Mouse (Mus musculus): ENCODE measurements around the gene D10Wsu102e. TPM values are rescaled to one million over a fixed set of nuclear protein-coding genes. Genes with fewer than 3 reads are reported as not detected.
"Not testable (repeated sequence)": the region's sequence is repeated elsewhere in the genome, so short reads cannot be mapped to it uniquely, and the experiment has no call there.

D10Wsu102e gene
- polyA plus RNA-seq, 1 experiment, result 0.33 TPM

DNA sequence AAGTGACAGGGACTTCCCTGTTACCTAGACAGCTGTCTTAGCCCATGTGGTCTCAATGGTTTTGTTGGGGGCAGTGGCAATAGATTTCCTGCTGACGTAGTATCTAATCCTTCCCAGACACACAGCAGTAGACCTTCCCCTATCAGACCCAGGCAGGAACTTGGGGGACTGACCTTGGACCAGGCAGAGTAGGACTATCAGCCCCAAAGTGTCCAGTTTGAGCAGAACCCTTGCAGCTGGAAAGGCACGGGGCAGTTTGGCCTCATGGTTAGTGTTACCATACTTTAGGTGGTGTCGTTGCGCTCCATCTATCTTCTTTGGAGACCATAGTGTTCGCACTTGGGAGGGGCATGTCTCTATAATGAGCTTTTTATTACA lies 13.7 kb upstream of the D10Wsu102e start:
- no peak for DNase-seq (ENCODE audit: low spot score)

DNA sequence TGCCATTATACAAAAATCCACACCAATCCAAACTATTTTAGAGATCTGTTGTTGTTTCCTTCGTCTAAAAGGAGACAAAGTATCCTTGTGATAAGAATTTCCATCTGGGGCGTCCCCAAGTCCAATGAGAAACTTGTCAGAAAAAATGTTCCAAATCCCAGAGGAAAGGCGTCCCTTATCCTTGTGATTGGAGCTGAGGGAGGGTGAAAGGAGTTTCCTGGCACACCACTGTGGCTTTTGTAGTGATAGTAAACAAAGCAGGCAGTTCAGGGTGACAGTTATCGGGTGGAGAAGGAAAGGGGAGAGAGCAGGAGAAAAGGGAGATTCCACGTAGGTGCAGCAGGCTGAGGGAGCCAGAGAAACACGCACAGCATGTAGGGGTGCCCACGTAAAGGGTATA lies 12.5 kb upstream of the D10Wsu102e start:
- no peak for DNase-seq (ENCODE audit: low spot score)

DNA sequence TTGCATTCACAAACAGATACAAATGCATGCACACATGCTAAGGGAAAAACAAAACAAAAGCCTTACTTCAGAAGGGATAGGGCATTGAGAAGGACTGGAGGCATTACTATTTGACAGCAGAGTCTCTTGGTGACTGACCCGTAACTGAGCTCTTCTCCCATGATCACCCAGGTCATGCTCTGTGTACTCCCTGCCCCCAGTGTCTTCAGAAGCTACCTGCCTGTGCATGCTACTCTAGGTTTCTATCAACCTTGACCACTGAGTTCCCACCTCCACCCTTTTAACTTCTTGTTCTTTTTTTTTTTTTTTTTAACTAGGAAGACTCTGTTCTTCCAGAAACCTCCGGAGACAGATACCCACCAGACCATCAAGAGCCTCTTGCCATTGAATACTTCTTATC lies 9.3 kb upstream of the D10Wsu102e start:
- no peak for DNase-seq (ENCODE audit: low spot score)

DNA sequence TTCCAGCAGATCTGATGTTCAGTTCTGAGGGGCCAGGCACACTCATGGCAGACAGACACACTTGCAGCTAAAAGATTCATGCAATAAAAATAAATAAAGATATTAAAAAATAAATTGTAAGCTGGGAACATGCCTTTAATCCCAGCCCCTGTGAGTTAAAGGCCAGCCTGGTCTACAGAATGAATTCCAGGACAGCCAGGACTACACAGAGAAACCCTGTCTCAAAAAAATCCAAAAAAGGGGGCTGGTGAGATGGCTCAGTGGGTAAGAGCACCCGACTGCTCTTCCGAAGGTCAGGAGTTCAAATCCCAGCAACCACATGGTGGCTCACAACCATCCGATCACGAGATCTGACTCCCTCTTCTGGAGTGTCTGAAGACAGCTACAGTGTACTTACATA lies 8.2 kb upstream of the D10Wsu102e start:
- DNase-seq (ENCODE audit: low spot score), result not testable (repeated sequence)

DNA sequence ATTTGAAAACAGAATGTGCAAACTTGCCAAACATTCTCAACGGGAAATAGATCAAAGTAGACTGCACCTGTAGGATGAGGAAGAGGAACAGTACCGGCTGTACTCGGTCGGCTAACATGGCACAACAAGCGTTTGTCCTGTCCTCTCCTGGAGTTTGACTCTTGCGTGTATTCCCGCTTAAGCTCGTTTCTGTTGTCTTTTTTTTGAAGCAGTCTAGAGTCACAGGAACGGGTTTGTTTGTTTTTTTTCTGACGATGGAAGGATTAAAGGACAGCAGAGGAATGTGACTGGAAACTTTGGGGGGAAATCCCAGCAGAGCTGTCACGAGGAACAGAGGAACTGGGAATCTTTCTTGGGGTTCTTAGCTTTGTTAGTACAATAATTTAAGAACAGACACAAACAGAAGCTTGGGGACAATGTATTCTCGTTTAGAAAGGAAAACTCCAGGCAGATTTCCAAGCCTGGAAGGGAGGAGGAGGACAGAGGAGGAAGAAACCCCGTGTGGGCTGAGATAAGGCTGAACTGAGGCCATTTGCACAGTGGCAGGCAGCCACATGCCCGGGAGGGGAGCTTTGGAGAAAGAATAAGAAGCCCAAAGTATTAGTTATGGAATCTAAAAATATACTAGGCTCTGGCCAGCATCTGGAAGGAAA lies 6.2 kb upstream of the D10Wsu102e start:
- DNase-seq (ENCODE audit: low spot score), result no peak

DNA sequence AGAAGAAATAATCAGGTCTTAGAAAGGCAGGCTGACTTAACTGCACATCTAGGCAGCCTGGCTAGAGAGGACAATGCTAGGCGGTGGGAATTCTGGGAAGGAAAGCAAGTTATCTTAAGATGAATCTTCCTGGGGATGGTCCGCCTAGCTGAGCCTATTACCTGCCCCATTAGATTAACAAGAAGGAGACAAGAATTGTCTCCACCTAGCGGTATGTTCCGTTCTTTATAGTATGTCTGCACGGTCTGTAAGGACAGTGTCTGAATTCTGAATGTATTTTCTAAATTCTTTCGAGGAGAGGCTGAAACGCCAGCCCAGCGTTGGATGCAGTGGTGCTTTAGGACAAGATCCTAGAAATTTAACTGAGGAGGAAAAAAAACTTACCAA lies 5.7 kb upstream of the D10Wsu102e start:
- DNase-seq (ENCODE audit: low spot score), result no peak

DNA sequence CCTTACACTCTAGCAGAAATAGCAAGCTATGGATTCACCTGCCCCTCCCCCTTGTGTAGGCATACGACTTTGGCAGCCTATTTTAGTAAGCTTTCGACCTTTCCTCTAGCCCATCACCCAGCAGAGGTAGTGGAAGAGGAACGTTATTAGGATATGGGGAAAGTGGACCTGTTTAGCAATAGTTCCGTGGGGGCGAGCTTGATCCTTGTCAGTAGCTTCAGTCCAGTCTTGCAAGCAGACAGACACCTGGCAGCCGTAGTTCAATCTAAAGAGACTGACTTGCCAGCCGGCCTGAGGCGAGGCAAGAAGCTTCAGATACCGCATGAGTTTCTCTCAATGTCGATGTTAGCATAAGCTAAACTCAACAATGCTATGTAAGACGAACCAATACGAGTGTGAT lies 3.6 kb upstream of the D10Wsu102e start:
- DNase-seq (ENCODE audit: low spot score), result no peak

DNA sequence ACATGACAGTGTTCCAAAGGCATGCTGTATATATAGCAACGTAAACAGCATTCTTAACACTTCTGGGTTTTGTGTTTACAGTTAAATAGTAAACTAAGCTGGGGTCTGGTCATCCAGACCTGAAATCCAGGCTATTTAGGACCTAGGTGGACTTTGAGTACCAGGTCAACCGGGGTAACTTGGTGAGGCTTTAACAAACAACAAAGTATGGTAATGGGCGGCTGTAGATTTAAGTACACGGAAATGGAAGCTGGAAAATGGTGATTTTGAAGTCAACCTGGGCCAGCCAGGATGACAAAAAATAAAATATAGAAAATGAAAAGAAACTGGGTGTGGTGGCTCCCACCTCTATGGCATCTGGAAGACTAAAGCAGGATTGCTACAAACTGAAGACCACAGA lies 570 bp upstream of the D10Wsu102e start:
- DNase-seq (ENCODE audit: low spot score), result no peak

DNA sequence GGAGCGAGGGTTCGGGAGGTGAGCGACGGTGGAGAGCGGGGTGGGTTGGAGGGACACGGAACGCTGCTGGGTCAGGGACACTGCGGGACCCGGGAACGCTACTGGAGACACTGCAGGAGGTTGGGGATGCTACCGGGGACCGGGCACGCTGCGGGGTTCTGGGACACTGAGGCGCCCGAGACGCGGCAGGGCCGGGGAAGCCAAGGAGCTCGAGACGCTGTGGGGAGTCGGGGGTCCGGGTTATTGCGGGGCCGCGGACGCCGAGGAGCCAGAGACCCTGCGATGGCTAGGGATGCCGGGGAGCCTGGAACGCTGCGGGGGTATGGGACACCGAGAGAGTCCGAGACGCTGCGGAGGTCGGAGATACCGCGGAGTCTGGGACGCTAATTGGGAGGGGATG lies 335 bp downstream of the D10Wsu102e start:
- DNase-seq (ENCODE audit: low spot score), result no peak

DNA sequence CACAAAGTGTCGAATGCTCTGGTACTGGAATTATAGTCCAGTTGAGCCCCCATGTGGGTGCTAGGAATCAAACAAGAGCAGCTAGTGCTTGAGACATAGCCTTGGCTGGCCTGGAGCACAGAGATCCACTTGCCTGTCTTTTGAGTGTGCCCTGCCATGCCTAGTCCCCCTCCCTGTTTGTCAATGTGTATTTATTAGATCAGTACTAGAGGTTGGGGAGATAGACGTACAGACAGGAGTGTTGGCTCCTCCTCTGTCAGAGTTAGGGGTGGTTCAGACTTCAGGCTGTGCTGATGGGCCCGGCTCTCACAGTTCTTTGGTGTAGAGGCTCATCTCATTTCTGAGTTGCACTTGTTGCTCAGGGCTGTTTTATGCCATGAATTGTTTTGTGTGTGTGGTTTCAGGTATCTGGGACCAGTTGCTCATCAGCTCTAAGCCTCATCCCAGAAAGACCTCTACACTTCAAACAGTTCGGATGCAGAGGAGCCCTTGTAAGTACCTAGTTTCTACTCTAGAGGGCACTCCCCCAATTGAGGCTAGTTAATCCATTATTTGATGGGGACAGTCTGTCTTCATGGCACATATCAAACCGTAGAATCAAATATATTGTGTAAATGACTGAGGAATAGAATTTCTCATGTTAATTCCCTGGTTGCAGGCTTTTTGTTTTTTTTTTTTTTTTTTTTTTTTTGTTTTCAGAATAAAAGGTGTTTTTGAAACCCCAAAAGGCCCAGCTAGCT lies 1.8 kb downstream of the D10Wsu102e start:
- DNase-seq (ENCODE audit: low spot score), result no peak

DNA sequence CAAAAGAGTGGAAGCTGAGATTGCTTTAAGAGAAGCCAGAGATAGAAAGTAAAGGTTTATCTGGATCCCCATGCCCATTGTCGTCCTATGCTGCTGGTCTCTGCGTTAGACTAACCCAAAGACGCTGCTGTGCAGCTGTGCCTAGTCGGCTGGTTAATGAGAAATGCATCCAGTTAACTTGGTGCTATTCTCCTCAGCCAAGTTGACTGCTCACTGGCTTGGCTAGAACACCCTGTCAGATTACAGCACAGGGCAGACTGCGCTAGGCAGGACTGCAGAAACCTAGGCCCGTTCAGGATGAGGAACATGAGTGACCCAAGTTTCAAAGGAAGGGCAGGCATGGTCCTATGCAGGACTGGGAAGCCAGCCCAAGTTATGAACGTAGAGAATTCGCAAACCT lies 3.4 kb downstream of the D10Wsu102e start:
- DNase-seq (ENCODE audit: low spot score), result no peak

DNA sequence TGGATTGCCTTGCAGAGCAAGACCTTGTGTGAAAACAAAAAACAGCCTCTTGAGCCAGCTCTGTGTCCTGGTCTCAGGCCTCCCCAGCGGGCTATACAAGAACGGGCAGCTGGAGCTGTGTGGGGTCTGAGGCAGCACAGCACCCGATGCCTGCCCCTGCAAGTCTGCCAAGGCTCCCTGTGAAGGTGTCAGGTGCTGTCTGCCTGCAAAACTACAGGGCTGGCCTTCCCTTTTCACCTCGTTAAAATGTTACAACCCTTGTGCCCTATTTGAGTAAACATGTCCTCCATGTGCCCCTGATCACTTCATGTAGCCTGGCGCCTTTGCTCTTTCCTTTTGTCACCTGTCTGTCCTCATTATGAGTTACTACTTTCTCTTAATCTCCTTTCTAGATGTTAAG lies 8.9 kb downstream of the D10Wsu102e start:
- DNase-seq (ENCODE audit: low spot score), result no peak

DNA sequence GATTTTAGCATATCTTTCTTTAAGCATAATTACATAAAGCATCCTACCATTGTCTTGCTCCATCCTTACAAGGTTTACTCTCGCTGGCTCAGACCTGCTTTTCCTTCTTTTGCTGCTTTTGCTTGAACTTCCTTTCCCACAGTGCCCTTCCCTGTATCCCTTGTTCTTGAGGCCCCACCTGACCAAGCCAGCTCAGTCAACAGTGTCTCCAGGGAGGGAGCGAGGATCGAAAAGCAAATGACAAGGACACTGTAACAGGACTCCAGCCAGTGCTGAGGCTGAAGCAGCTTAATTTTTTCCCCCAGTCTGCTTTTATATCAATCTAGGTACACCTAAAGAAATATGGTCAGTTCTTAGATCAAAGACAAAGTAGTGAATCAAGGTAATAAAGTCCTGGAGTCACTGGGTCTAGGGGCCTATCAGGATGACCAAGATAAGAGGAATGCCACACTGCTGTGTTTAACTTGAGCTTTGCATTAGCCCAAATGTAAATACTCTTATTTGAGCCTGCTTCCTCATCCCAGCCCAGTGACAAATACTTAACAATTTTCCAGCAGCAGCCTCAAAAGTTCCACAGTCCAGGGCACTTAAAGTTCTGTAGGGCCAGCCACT lies 14.1 kb downstream of the D10Wsu102e start:
- no peak for DNase-seq (ENCODE audit: low spot score)

DNA sequence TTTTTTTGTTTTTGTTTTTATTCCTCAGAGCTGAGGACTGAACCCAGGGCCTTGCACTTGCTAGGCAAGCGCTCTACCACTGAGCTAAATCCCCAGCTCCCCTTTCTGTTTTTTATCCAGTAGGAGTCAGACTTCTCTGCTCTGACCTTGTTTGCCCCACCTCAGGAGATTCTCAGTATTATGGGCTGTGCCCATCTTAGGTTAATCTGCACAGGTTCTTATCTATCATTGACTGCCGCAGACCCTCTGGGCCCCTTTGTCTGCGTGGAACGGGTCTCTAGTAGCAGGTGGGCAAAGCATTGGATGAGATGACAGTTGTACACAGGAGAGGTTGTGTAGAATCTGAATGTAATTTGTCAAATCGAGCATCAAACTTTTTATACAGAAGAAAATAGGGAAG lies 15.4 kb downstream of the D10Wsu102e start:
- DNase-seq (ENCODE audit: low spot score), result not testable (repeated sequence)

DNA sequence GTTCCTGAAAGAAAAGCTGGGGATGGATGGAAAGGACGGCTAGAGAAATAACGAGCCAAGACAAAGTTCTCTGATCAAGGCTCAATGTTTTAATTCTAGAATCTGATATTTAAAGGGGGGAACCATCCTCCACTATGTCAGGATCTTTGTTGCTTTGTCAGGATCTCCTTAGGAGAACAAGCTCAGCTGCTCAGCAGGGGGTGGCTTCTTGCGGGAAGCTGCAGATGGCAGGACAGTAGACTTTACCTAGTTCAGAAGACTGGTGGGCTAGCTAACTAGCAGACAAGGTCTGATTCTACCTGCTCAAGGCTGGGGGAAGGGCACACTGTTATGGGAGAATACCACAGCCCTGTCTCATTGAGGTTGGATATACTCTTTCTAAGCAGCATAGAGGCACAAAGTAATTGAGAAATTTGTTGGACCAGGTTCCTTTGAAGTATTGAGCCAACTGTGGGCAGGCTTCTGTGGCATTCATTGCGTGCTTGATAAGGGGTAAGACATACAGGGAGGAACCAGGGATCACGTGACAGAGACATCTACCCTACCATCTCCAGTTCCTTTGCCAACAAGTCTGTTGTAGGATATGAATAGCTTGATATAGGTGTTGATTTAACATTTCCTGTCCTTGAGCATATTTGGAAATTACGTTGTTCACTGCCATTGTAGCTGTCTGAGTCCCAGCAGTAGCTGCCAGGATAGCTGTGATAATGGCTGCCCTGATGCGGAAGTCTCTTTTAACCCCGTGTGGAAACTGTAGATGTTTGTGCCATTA lies 17.1 kb downstream of the D10Wsu102e start:
- DNase-seq (ENCODE audit: low spot score), result no peak

DNA sequence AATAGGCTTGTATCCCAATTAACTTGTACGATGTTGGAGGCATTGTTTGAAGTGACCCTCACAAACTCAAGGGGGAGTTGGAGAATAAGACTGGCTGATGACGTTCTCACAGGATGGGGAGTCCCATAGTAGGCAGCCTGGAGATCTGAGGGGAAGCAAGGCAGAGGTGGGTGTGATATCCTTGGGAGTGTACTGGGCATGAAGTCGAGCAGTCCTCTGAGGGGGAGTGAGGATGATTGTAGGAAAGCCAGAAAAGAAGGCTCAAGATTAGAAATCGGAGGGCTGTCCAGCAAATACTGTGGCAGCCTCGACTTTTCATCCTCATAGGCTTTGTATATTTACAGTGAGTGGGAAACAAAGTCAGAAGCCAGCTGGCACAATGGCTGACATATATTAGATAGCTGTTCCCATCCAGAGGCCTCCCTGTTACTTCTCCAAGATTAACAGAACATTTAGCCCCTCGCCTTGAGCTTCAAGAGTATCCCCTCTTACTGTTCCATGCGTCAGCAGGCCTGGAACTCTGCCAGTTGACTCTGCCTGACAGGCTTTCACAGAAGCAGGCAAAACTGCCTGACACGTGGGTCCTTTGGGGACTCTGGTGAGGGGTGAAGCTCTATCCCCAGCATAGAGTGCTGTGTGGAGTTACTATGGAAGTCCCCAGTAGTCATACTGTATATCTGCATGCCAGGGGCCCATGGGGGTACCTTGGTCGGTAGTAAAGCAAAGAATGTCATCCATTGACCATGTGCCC lies 18.2 kb downstream of the D10Wsu102e start:
- DNase-seq (ENCODE audit: low spot score), result no peak

DNA sequence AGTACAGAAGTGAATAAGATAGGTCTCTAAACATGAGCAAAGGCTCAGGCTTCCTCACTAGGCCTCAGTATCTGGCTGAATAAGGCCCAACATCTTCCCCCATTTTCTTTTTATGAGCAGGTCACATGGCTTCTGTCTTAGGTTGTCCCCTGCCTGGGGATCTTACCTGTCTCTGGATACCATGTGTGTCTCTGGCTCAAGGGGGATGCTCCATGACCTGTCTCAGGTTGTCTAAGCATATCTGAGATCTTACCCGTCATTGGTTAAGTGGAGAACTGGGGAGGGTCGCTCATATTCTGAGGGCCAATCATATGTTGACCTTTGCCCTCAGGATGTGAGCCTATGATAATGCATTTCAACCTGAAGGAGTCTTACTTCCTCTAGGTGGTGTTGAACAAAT lies 20.5 kb downstream of the D10Wsu102e start:
- DNase-seq (ENCODE audit: low spot score), result no peak

DNA sequence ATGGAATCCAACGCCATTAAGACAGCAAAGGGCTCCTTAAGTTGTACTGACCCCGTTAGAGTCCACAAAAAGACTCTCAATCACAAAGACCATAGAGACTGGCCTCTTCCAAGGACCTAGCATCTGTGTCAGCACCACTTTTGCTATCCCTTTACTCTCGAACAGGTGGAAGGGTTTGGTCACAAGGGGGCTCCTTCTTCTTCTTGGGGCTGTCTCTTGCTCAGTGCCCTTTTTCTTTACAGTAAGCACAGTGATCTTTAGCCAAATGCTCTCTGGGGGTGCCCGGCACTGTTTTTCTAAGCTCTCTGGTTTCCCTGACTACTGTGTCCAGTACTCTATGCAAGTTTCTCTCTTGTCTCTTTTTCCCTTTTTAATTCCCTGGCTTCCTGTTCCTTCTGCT lies 22.5 kb downstream of the D10Wsu102e start:
- DNase-seq (ENCODE audit: low spot score), result no peak

DNA sequence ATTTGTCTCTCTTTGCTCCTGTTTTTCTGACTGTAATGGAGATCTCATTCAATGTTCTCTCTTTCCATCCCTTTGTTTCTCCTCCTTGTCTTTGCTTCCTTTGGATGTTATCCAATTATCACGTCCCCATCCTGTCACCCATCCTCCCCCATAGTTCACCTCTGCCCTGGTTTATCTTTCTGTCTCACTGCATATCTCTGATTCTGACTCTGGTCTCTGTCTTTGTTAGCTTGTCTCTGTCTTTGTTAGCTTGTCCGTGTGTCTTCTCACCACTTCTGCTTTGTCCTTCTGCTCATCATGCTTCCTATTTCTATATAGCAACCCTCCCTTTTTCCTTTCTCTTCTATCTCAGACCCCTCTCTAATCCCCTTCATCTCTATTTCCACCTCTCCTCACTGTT lies 23.0 kb downstream of the D10Wsu102e start:
- no peak for DNase-seq (ENCODE audit: low spot score)

DNA sequence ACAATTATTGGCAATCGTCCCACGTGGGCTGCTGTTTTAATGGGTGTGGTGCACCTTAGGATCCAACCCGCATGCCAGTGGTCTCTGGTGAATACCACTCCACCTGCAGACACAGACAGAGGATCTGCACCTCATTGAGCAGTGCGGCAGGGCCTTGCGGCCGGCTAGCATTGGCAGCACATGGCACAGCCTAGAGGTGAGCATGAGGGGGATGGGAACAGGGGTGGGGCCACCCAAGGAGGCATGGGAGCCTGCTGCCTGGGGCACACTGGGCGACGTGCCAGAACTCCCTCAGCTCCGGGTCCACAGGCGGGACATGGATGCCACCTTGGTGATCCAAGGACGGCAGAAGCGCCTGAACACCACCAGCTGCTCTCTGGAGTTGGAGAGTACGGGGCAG lies 23.8 kb downstream of the D10Wsu102e start:
- no peak for DNase-seq (ENCODE audit: low spot score)

DNA sequence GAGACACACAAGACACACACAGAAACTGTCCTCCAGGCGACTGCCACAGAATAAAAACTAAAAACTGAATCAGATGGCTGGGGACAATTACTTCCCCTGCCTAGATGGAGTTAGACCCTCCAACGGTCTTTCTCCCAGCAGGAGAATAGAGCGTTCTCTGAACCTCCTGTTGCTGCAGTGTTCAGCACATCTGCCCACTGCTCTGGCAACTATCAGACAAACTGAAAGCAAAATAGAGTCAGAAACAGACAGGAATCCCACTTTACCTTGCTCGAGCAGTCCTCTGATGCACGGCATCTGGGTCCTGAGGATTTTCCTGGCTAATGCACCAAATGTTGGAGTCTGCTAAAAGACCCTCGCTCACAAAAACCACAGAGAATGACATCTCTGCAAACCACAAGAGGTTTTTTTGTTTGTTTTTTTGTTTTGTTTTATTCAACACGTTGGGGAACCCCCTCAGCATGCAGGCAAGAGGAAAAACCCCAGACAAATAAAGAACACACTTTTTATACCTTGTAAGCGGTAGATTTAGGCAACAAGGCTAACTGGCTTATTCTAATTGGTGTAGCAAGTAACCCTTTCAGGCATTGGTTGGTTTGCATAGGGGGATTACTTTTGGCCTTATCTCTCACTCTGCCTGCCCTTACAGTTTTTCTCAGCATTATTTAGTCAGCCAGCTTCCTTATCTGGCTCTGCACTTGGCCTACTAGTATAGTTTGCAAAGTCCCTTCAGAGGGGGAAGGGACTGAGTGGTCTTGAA lies 24.6 kb downstream of the D10Wsu102e start:
- DNase-seq (ENCODE audit: low spot score), result no peak

Data from urinary bladder, adult 2 months (tissue).